Comparison of ENCODE assay signal across 18 mouse cellular contexts in the genomic region with DNA sequence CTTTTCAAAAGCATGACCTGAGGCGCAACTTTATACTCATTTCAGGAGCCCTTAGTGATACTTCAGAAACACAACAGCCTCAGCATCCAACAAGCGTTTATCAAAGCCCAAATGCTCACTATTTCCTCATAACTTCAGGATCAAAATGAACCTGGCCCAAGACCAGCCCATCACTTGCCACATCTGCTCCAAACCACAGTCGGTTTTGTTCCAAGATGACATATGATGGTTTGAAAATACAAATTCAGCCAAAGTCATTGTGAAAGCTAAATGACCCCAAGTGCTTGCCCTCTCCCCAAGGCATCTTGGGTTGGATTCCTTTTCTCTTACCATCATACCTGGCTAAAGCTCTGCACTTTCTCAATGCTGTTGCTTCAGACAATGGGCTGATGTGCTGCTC. TPM values are rescaled to one million over a fixed set of nuclear protein-coding genes. Genes with fewer than 3 reads are reported as not detected.
"Had no signal": no experiment of that assay in that cellular context is flagged by ENCODE, and none has a peak within 500 bp of the region (broad histone marks: within the 10 kb centered on the region; RNA-seq: fewer than 3 reads in every experiment).

No protein-coding gene starts in this region.

- DNase-seq: kidney, adult 18-20 months; kidney, adult 9 months; kidney, postnatal 10 days; layer of hippocampus, adult 9-11 months; liver, embryonic 13.5 days; lung, adult 2 months; lung, postnatal 14 days; lung, postnatal 4 days; midbrain, embryonic 14.5 days; right cerebral cortex, postnatal 14 days; right cerebral cortex, postnatal 4 days; spleen, adult 18-20 months; thymus, adult 18-20 months; thymus, postnatal 36 days had no signal

- H3K4me3 ChIP-seq: layer of hippocampus, adult 2 months; liver, embryonic 13.5 days had no signal

- H3K27ac ChIP-seq: layer of hippocampus, adult 2 months; liver, embryonic 13.5 days had no signal

RNA-seq across cellular contexts. Expression of a gene that starts 36.1 kb away (rescaled TPM):
- total RNA-seq: liver, adult 2 months; megakaryocyte progenitor cell, adult 5-6 weeks; megakaryocyte-erythroid progenitor cell, adult 5-6 weeks had no signal
